Mouse (Mus musculus) CH12.LX (cell line): ENCODE results near the gene Pklr. TPM values are rescaled to one million over a fixed set of nuclear protein-coding genes. Genes with fewer than 3 reads are reported as not detected.

Source experiments
- DNase-seq: peaks from one replicate; pipeline ENCODE4 v3.0.0-alpha.2; 2013; ENCODE audit errors: extremely low read depth
- H3K27ac ChIP-seq: 2 replicates; pipeline ENCODE4 v1.5.1; 2012; ENCODE audit warnings: low read depth, mild to moderate bottlenecking, control low read depth, moderate library complexity; ENCODE audit not compliant: insufficient read depth
- H3K27me3 ChIP-seq: replicated peaks from 2 replicates; pipeline ENCODE3; 2012; ENCODE audit warnings: inconsistent platforms
- H3K36me3 ChIP-seq, 2 experiments: replicated peaks in 1 of 2; 2 replicates each; pipeline versions ENCODE3 to v1.6.1; 2012; ENCODE audit warnings: inconsistent platforms in 1 of 2, low read length in 1 of 2, mild to moderate bottlenecking in 1 of 2, mixed read lengths in 1 of 2, moderate library complexity in 1 of 2; ENCODE audit not compliant: control insufficient read depth in 1 of 2, insufficient read depth in 1 of 2
- H3K4me1 ChIP-seq, 2 experiments: 2 replicates each; pipeline ENCODE4 v1.6.1; 2012; ENCODE audit warnings: inconsistent platforms in 1 of 2, moderate library complexity in 1 of 2; ENCODE audit not compliant: insufficient read depth in 2 of 2, control insufficient read depth in 1 of 2
- H3K4me2 ChIP-seq: 2 replicates; pipeline ENCODE4 v1.6.1; 2012; ENCODE audit warnings: low read depth, mild to moderate bottlenecking, control low read depth; ENCODE audit not compliant: poor library complexity, insufficient read depth, severe bottlenecking
- H3K4me3 ChIP-seq, 3 experiments: fragments of 150-350 bp in 1 of 3; sonication (generic) in 1 of 3; replicated peaks in 1 of 3; 2 replicates each; pipeline versions ENCODE3 to v1.5.1; 2011 to 2012; ENCODE audit warnings: low read depth in 2 of 3, low read length in 2 of 3, mild to moderate bottlenecking in 2 of 3, moderate library complexity in 2 of 3, control low read depth in 1 of 3, improper control_type of control experiment in 1 of 3, inconsistent platforms in 1 of 3, mixed read lengths in 1 of 3; ENCODE audit not compliant: poor library complexity in 1 of 3
- H3K79me2 ChIP-seq: replicated peaks from 2 replicates; pipeline ENCODE4 v1.6.1; 2012; ENCODE audit warnings: mild to moderate bottlenecking, moderate library complexity; ENCODE audit not compliant: control insufficient read depth, poor library complexity, insufficient read depth, severe bottlenecking; ENCODE audit errors: extremely low read depth
- H3K9ac ChIP-seq: 2 replicates; pipeline ENCODE4 v1.6.1; 2012; ENCODE audit warnings: low read depth, mild to moderate bottlenecking, control low read depth, moderate library complexity; ENCODE audit not compliant: insufficient read depth
- H3K9me3 ChIP-seq: replicated peaks from 2 replicates; pipeline ENCODE3; 2012; ENCODE audit warnings: low read length, inconsistent platforms, mixed read lengths
- BHLHE40 ChIP-seq: IDR thresholded peaks from 2 replicates; pipeline ENCODE4 v1.6.1; 2011; ENCODE audit warnings: mild to moderate bottlenecking, low read depth, low read length, improper control_type of control experiment
- CHD2 ChIP-seq: IDR thresholded peaks from 2 replicates; pipeline ENCODE4 v1.6.1; 2011; ENCODE audit warnings: low read length, improper control_type of control experiment
- CTCF ChIP-seq, 2 experiments: IDR thresholded peaks in 1 of 2; conservative IDR thresholded peaks in 1 of 2; 2 replicates each; pipeline ENCODE4 v1.5.1; 2011 to 2012; ENCODE audit warnings: low read depth in 2 of 2, low read length in 2 of 2, improper control_type of control experiment in 1 of 2, inconsistent platforms in 1 of 2, mild to moderate bottlenecking in 1 of 2, moderate library complexity in 1 of 2
- E2F4 ChIP-seq: IDR thresholded peaks from 2 replicates; pipeline ENCODE4 v1.6.1; 2011; ENCODE audit warnings: low read depth, low read length, improper control_type of control experiment; ENCODE audit not compliant: insufficient replicate concordance
- ELF1 ChIP-seq: IDR thresholded peaks from 2 replicates; pipeline ENCODE4 v1.6.1; 2014; ENCODE audit warnings: low read depth, mild to moderate bottlenecking, inconsistent platforms, low read length, improper control_type of control experiment
- EP300 ChIP-seq: IDR thresholded peaks from 2 replicates; pipeline ENCODE4 v1.6.1; 2011; ENCODE audit warnings: low read length, improper control_type of control experiment
- GABPA ChIP-seq: IDR thresholded peaks from 2 replicates; pipeline ENCODE4 v1.6.1; 2012; ENCODE audit warnings: low read depth, low read length, improper control_type of control experiment, inconsistent platforms; ENCODE audit not compliant: insufficient replicate concordance
- HCFC1 ChIP-seq: IDR thresholded peaks from 2 replicates; pipeline ENCODE4 v1.6.1; 2012; ENCODE audit warnings: low read depth, mild to moderate bottlenecking, inconsistent platforms, low read length, improper control_type of control experiment
- IRF4 ChIP-seq: IDR thresholded peaks from 2 replicates; pipeline ENCODE4 v1.6.1; 2014; ENCODE audit warnings: low read depth, mild to moderate bottlenecking, inconsistent platforms, low read length, improper control_type of control experiment
- JUN ChIP-seq: IDR thresholded peaks from 2 replicates; pipeline ENCODE4 v1.6.1; 2011; ENCODE audit warnings: low read depth, mild to moderate bottlenecking, low read length, improper control_type of control experiment, moderate library complexity; ENCODE audit not compliant: insufficient read depth
- MAFK ChIP-seq: IDR thresholded peaks from 2 replicates; pipeline ENCODE4 v1.6.1; 2011; ENCODE audit warnings: low read length, improper control_type of control experiment; ENCODE audit not compliant: insufficient replicate concordance
- MAX ChIP-seq: IDR thresholded peaks from 2 replicates; pipeline ENCODE4 v1.6.1; 2011; ENCODE audit warnings: low read length, improper control_type of control experiment
- NELFE ChIP-seq: IDR thresholded peaks from 2 replicates; pipeline ENCODE4 v1.6.1; 2011; ENCODE audit warnings: low read depth, low read length, improper control_type of control experiment
- NRF1 ChIP-seq: IDR thresholded peaks from 2 replicates; pipeline ENCODE4 v1.6.1; 2014; ENCODE audit warnings: low read depth, mild to moderate bottlenecking, inconsistent platforms, low read length, improper control_type of control experiment, moderate library complexity
- PAX5 ChIP-seq: IDR thresholded peaks from 2 replicates; pipeline ENCODE4 v1.6.1; 2012; ENCODE audit warnings: low read length, inconsistent platforms, mixed read lengths
- RAD21 ChIP-seq: IDR thresholded peaks from 2 replicates; pipeline ENCODE4 v1.6.1; 2011; ENCODE audit warnings: low read depth, mild to moderate bottlenecking, low read length, improper control_type of control experiment, moderate library complexity
- SIN3A ChIP-seq: IDR thresholded peaks from 2 replicates; pipeline ENCODE4 v1.6.1; 2012; ENCODE audit warnings: low read length, improper control_type of control experiment, inconsistent platforms
- SMC3 ChIP-seq: IDR thresholded peaks from 2 replicates; pipeline ENCODE4 v1.6.1; 2011; ENCODE audit warnings: low read depth, low read length, improper control_type of control experiment
- TCF12 ChIP-seq: IDR thresholded peaks from 2 replicates; pipeline ENCODE4 v1.6.1; 2014; ENCODE audit warnings: low read depth, mild to moderate bottlenecking, inconsistent platforms, low read length, improper control_type of control experiment
- USF2 ChIP-seq: conservative IDR thresholded peaks from 2 replicates; pipeline ENCODE4 v1.6.1; 2011; ENCODE audit warnings: low read depth, low read length, improper control_type of control experiment
- ZC3H11A ChIP-seq: IDR thresholded peaks from 2 replicates; pipeline ENCODE4 v1.6.1; 2012; ENCODE audit warnings: low read depth, mild to moderate bottlenecking, inconsistent platforms, low read length, improper control_type of control experiment
- ZNF384 ChIP-seq: IDR thresholded peaks from 2 replicates; pipeline ENCODE4 v1.6.1; 2012; ENCODE audit warnings: low read depth, low read length, improper control_type of control experiment, inconsistent platforms
- dilution Hi-C: fragments of 300-500 bp; cut with MboI; formaldehyde crosslinking; loops from 2 replicates; pipeline ENCODE4 v1.14.3; 2020; ENCODE audit warnings: low sequenced_read_pairs; ENCODE audit not compliant: extremely low pct_unique_long_range_greater_than_20kb, extremely low pct_ligation_motif_present
- in situ Hi-C: fragments of 300-500 bp; cut with MboI; formaldehyde crosslinking; loops from 3 replicates; pipeline ENCODE4 v1.14.3; 2019; ENCODE audit warnings: low sequenced_read_pairs, low pct_ligation_motif_present, low pct_unique_long_range_greater_than_20kb, mixed read lengths
- polyA plus RNA-seq: library from polyadenylated mRNA; unstranded; fragments of >175 nt; gene quantifications from 2 replicates; pipeline ENCODE4 v1.2.1, GENCODE M21; 2012; ENCODE audit warnings: low read depth; ENCODE audit not compliant: insufficient read length
- total RNA-seq, 2 experiments: library from RNA; depleted of rRNA; stranded (reverse); fragments of 300-350 nt in 1 of 2; fragments of >200 nt in 1 of 2; gene quantifications; 2 replicates each; pipeline ENCODE4 v1.2.3; 2012 to 2014

Pklr gene
- total and polyA plus RNA-seq, 3 experiments = not detected

DNA sequence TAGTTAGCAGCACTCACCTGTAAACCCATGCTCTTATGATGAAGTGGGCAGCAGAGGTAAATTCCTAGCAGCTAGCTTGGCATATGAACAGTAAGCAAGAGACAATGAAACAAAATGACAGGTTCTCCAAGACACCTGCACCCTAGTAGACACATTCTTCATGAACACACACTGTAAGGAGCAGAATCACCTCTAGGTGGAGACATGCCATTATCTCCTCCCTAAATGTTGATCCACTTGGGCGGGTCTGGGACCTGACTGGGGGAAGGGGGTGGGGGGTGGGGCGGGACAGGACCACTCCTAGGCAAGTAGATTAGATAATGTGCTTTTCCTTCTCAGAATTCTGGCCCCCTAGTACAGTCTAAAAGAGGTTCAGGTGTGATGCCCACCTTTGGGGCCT, 20.4 kb upstream of the Pklr start:
- Histone ChIP-seq H3K9ac (no peak overlapping the region), H3K4me2 (no peak overlapping the region), H3K79me2 (no peaks in the 10 kb centered on the region), H3K9me3 (peaks cover 3% of the 10 kb centered on the region), H3K27ac (no peak overlapping the region), H3K4me3 (no peak overlapping the region), H3K27me3 (peaks cover 8% of the 10 kb centered on the region), H3K4me1 (peaks cover 0 to 11% of the 10 kb centered on the region in 2 experiments; a peak in 2 of 4 replicates), H3K36me3 (no peaks in the 10 kb centered on the region)
- peak; percentile 54 for DNase-seq
- in situ Hi-C loops = loop anchor here (5.0 kb wide), 1 partner anchor 37 kb away; no protein-coding TSS in a partner anchor
- dilution Hi-C loops = no loop called here
- TF ChIP-seq JUN (no peak), USF2 (no peak), PAX5 (no peak), RAD21 (peak; percentile 49), MAFK (no peak), SMC3 (peak; percentile 39; the same call in 1 of the 2 replicates), CTCF (conservative IDR thresholded peaks at IDR 0.05 in 1 of 2, IDR thresholded peaks at IDR 0.05 in 1 of 2; ENCODE audit: low read depth in 2 of 2, low read length in 2 of 2) (peak; percentile 26 to 69; a peak in 3 of 4 replicates), EP300 (no peak), ZNF384 (0 out of 2 replicates have a peak, but pooled peaks have one; percentile 38), NRF1 (no peak), BHLHE40 (no peak), CHD2 (peak; percentile 50)

DNA sequence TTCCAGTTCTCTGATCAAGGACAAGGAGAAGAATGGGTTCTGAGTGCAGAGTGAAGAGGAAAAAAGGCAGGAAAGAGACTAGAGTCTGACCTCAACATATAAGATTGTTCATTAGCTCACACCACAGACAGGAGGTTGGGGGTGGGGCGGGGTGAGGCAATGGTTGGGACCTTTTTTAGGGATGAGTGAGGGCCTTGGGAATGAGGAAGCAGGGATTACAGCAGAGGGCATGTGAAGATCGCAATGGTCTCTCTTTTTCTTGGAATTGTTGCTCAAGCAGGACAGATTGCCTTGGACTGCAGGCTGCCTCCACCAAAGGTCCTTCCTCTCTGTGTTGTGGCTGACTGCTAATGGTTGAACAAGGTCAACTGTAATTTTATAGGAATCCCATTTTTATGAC, 12.6 kb upstream of the Pklr start:
- in situ Hi-C loops (no loop called here), dilution Hi-C loops (no loop called here)
- H3K36me3 ChIP-seq = no peaks in the 10 kb centered on the region
- H3K9me3 ChIP-seq = no peaks in the 10 kb centered on the region
- H3K27me3 ChIP-seq = peaks cover 7% of the 10 kb centered on the region
- H3K27ac ChIP-seq = no peak overlapping the region
- no peaks in the 10 kb centered on the region for H3K79me2 ChIP-seq
- H3K9ac ChIP-seq = no peak overlapping the region
- DNase-seq = no peak
- TF ChIP-seq HCFC1 (no peak), E2F4 (no peak), TCF12 (no peak), SIN3A (no peak), PAX5 (no peak), ZC3H11A (no peak), NELFE (no peak), MAX (no peak), GABPA (no peak), ELF1 (no peak), IRF4 (no peak)
- no peaks in the 10 kb centered on the region for H3K4me1 ChIP-seq
- H3K4me2 ChIP-seq = no peak overlapping the region
- H3K4me3 ChIP-seq = no peak overlapping the region
